Mouse (Mus musculus) retina, embryonic 14.5 days (tissue): ENCODE data around the gene Rtn2.

Experiments
- DNase-seq: peaks from one replicate; pipeline ENCODE4 v3.0.0-alpha.2; 2015; ENCODE audit warnings: low spot score

The Rtn2 gene

DNA sequence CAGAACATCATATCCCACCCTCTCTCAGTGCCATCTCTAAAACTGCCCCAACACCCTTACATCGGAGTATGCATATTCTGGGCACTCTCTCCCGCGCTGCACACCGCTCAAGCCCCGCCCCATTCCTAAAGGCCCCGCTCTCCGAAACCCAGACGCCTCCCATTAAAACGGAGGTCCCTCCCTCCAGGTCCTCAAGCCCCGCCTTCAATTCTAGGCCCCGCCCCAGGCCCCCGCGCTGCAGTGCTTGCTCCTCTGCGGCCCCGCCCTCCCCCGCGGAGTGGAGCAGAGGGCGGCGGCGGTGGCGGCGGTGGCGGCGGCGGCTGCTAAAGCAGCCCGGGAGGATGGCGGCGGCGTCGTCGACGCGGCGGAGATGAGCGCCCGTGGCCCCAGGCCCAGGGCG lies at the start of gene Rtn2:
Gene Rtn2 (plus strand): TSS at position 240 of the 400 bp plus-strand sequence.
- peak; percentile 94 for DNase-seq

- no peak for DNase-seq
Observed at GRCm38 (mm10) chr7:19234652-19235051, 47.8 kb upstream of the Rtn2 start.

GRCm38 (mm10) chr7:19235092-19235671 lies 47.2 kb upstream of the Rtn2 start:
- no peak for DNase-seq

GRCm38 (mm10) chr7:19236411-19236810 lies 46.0 kb upstream of the Rtn2 start:
- DNase-seq = no peak

DNA sequence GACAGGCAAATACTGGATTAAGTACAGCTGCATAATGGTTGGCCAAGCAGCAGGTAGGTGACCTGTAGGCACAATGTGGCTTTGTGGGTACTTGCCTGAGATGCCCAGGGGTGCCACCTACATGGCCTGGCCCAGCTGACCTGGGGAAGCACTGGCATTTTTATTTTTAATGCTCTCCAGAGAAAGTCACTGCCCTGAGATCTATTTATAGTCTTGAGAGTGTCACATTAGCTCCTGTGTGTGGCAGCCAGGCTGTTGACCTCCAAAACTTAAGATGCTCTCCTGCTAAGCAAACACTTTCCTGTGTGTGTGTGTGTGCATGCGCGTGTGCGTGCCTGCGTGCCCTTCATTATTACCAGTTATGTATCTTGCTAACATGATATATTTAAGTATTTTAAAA lies 44.1 kb upstream of the Rtn2 start:
- DNase-seq = no peak

- peak; percentile 96 for DNase-seq
Observed at GRCm38 (mm10) chr7:19239423-19239822, 43.0 kb upstream of the Rtn2 start.

- DNase-seq = no peak
Observed at GRCm38 (mm10) chr7:19239986-19240385, 42.4 kb upstream of the Rtn2 start.

DNA sequence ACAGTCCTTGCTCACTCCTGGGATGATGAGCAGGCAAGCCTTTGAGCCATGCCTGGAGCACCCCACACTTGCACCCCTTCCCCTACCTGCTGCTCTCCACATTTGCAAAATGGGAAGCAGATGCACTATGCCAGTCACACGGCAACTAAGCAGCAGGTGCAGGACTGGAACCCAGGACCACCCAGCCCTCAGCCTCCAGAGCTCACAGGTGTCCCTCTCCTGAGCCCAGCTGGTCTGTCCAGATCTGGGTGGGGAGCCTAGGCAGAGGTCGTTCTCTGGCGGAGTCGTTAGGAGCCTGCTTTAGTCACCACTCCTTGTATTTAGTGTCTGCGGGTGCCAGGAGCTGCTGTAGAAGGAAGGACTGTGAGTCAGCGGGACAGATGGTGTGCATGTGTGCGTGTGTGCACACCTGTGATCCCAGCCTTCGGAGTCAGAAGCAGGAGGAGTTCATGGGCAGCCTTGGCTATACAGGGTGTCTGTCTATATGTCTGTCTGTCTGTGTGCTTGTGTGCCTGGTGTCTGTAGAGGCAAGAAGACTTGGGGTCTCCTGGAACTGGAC lies 41.4 kb upstream of the Rtn2 start:
- DNase-seq = no peak

GRCm38 (mm10) chr7:19242005-19242404 lies 40.4 kb upstream of the Rtn2 start:
- DNase-seq = no peak

- DNase-seq = no peak
Observed at GRCm38 (mm10) chr7:19243858-19244257, 38.6 kb upstream of the Rtn2 start.

GRCm38 (mm10) chr7:19245083-19245482 lies 37.3 kb upstream of the Rtn2 start:
- no peak for DNase-seq

DNA sequence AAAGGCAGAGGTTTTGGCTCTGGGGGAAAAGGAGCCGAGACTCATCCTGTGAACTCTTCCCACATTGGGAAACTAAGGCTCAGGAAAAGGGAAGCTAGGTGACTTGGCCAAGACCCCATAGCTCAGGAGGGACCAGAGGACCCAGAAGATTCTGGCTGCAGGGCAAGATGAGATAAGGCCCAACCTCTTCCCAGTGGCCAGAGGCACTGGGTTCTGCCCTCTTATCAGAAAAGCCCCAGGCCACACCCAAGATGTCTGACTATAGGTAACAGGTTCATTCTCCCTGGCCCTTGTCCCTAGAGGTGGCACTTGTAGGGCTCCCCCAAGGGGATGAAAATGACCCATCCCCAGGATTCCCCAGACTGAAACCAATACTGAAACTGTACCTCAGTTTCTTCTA lies 35.6 kb upstream of the Rtn2 start:
- no peak for DNase-seq

- no peak for DNase-seq
Observed at GRCm38 (mm10) chr7:19247511-19247910, 34.9 kb upstream of the Rtn2 start.

GRCm38 (mm10) chr7:19252078-19252477 lies 30.3 kb upstream of the Rtn2 start:
- DNase-seq = no peak

DNA sequence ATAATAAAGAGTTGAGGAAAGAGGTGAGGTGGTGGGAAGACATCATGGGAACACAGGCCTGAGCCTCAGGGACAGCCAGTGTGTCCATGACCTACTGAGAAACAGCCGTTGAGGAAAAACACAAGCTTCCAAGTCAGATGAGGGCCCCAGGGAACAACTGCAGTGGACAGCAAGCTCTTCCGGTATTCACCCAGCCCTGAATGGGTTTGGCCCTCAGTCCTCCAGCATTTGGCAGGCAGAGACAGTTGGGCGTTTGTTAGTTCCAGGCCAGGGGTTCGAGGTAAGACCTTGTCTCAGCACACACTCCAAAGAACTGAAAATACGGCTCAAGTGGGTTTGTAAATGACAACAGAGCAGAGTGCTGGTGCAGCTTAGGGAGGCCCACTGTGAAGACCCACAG lies 29.0 kb upstream of the Rtn2 start:
- no peak for DNase-seq

- DNase-seq = no peak
Observed at GRCm38 (mm10) chr7:19255395-19255794, 27.0 kb upstream of the Rtn2 start.

GRCm38 (mm10) chr7:19256567-19256966 lies 25.9 kb upstream of the Rtn2 start:
- no peak for DNase-seq

DNA sequence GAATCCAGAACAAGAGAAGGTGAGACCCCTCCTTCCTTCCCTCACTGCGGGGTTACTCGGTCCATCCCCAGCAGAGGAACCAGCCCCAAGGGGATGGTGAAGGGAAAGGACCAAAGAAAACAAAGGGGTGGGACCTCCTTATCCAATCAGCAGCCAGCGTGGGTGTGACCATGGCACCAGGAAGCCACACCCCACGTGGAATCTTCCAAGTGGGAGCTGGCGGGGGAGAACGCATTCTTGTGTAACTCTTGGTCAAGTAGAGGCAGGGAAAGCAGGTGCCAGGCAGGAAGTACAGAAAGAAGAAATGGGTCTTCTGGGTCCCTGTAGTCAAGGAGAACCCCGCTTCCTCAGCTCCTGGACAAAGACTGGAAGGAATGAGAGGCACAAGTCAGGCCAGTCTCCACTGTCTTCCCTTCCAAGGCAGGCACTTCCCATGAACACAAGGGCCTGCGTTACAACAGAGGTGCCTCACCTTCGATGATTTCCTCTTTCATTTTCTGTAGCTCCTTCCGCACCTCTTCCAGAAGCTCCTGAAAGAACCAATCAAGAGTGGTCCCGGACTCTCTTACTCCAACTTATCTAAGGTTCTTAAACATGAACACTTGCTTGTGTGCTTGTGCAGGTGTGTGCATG lies 24.9 kb upstream of the Rtn2 start:
- DNase-seq = peak; percentile 71

GRCm38 (mm10) chr7:19258336-19258735 lies 24.1 kb upstream of the Rtn2 start:
- no peak for DNase-seq

DNA sequence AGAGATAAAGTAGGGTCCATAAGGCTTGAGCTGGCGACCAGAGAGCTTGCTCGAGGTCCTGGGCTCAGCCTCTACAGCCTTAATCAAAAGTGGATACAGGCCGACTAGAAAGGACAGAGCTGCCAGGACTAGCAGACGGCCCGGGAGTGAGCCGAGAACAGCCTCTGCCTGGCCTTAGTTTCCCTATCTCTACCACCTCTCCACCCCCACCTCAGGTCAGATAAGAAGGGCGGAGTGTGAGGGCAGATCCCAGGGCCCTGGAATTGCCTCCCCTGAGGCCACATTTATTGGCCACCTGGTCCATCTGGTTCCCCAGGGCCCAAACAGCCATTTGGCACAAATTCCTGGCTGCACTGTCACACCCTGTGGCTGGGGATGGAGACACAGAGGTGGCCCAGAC lies 17.3 kb upstream of the Rtn2 start:
- DNase-seq = no peak

GRCm38 (mm10) chr7:19265928-19266822 lies 16.2 kb upstream of the Rtn2 start:
- DNase-seq = no peak

DNA sequence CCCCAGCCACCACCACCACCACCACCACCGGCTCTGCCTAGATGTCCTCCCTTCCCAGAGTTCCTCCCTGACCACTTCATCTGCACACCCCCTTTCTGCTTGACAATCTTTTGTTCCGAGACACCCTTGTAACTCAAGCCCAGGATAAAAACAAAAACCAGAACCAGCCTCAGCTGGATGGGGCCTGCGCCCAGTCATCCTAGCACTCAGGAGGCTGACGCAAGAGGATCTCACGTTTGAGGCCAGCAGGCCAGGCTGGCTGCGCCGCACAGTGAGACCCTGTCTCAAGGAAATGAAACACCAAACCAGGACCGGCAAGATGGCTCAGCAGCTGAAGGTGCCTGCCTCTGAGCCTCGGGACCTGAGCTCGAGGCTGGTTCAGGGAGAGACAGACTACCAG lies 15.4 kb upstream of the Rtn2 start:
- DNase-seq = no peak
